Mouse (Mus musculus) intestine, embryonic 14.5 days (tissue): ENCODE results near the gene Cfap97d2. TPM values are rescaled to one million over a fixed set of nuclear protein-coding genes. Genes with fewer than 3 reads are reported as not detected.

Experiments
- ATAC-seq: fragments of 200-750 bp; cut with Nextera tagmentation; replicated peaks from 2 replicates; pipeline ENCODE4 v1.8.0; 2017; ENCODE audit warnings: low read depth, moderate number of reproducible peaks, moderate TSS enrichment, moderate library complexity; ENCODE audit not compliant: low FRiP score, low TSS enrichment
- DNase-seq: peaks from one replicate; pipeline ENCODE4 v3.0.0-alpha.2; 2018; ENCODE audit warnings: low spot score
- H3K27ac ChIP-seq: fragments of 300-500 bp; sonication (generic); 2 replicates; pipeline ENCODE4 v1.5.1; 2014; ENCODE audit warnings: low read depth, mild to moderate bottlenecking, control low read depth
- H3K27me3 ChIP-seq: fragments of 300-500 bp; sonication (generic); replicated peaks from 2 replicates; pipeline ENCODE4 v1.6.1; 2014; ENCODE audit warnings: low read length, control low read depth; ENCODE audit not compliant: control insufficient read depth, insufficient read depth
- H3K36me3 ChIP-seq: fragments of 300-500 bp; sonication (generic); 2 replicates; pipeline ENCODE4 v1.6.1; 2014; ENCODE audit warnings: low read length, control low read depth; ENCODE audit not compliant: control insufficient read depth, insufficient read depth
- H3K4me1 ChIP-seq: fragments of 300-500 bp; sonication (generic); replicated peaks from 2 replicates; pipeline ENCODE4 v1.6.1; 2014; ENCODE audit warnings: low read length, control low read depth, mixed read lengths; ENCODE audit not compliant: control insufficient read depth, insufficient read depth
- H3K4me2 ChIP-seq: fragments of 300-500 bp; sonication (generic); 2 replicates; pipeline ENCODE4 v1.6.1; 2014; ENCODE audit warnings: low read length
- H3K4me3 ChIP-seq: fragments of 300-500 bp; sonication (generic); 2 replicates; pipeline ENCODE4 v1.5.1; 2014; ENCODE audit warnings: low read depth, low read length, control low read depth, mixed read lengths
- H3K9ac ChIP-seq: fragments of 300-500 bp; sonication (generic); 2 replicates; pipeline ENCODE4 v1.6.1; 2014; ENCODE audit warnings: mild to moderate bottlenecking, low read length
- H3K9me3 ChIP-seq: fragments of 300-500 bp; sonication (generic); 2 replicates; pipeline ENCODE4 v1.6.1; 2016; ENCODE audit warnings: low read length, control low read depth; ENCODE audit not compliant: control insufficient read depth
- WGBS: fragments of 180-500 bp; shearing (Covaris S2); extraction: QIAGEN DNeasy Blood & Tissue Kit; methylation state at CpG from one replicate; pipeline ENCODE4 v1.1.7; 2014; 5-methylcytosine and 5-hydroxymethylcytosine counted together
- polyA plus RNA-seq: library from polyadenylated mRNA; unstranded; fragments of >200 nt; fragmentation: Nextera tagmentation; extraction: Ambion mirVana; gene quantifications from 2 replicates; pipeline ENCODE4 v1.2.1, GENCODE M21; 2014

The Cfap97d2 gene
- polyA plus RNA-seq, 1 experiment from 2014 or later, result not detected

DNA sequence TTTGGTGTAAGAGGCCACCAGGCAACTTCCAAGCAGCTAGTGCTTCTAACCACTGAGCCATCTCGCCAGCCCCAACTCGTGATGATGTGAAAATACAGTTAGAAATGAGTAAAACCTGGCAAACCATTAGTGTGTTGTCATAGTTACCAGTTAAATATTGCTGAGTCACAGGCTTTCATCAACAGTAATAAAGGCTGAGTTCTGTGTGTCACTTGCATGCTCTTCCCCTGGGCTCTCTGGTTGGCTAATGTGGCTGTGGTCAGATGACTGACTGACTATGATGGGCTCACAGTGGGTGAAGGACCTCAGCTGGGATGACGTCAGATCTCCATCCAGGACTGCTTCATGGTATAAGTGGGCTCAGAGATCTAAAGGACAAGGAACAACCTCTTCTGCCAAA is 74.8 kb downstream of the Cfap97d2 start:
- Histone ChIP-seq H3K4me1 (peaks cover 9% of the 10 kb centered on the region), H3K27me3 (no peaks in the 10 kb centered on the region), H3K4me3 (no peak overlapping the region), H3K9me3 (no peaks in the 10 kb centered on the region), H3K36me3 (peaks cover 70% of the 10 kb centered on the region), H3K27ac (no peak overlapping the region), H3K4me2 (no peak overlapping the region), H3K9ac (no peak overlapping the region)
- no peak for ATAC-seq
- no peak for DNase-seq
- 80% methylated on average over 3 of the region's 3 CpGs for WGBS

DNA sequence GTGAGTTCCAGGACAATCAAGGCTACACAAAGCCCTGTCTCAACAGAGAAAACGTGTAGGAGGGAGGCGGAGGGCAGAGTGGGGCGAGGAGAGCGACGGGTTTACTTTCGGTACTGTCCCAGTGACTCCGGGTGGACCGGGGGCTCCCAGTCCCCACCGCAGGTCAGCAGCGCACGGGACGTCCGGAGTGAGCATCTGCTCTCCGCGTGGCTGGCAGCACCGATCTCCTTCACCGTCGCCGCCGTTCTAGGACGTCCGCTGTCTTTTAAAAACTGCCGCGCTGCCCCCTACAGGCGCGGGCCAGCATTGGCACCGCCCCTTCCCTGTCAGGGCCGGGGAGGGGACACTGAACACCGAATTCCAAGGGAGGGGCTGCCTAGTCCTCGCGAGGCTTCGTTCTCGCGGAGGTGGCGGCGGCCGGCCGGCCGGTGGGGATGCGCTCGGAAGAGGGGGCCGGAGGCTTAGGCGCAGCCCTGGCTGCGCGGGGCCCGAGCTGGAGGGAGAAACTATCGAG is 79.6 kb downstream of the Cfap97d2 start, which contains the start of gene Upf3a:
Gene Upf3a (plus strand): TSS at position 366 of the 514 bp plus-strand sequence.
- Histone ChIP-seq H3K9me3 (no peaks in the 10 kb centered on the region), H3K4me2 (peak within 1 kb of the TSS; percentile 82), H3K27me3 (no peaks in the 10 kb centered on the region), H3K27ac (peak within 1 kb of the TSS; percentile 98), H3K4me1 (peaks cover 9% of the 10 kb centered on the region), H3K4me3 (peak within 1 kb of the TSS; percentile 72), H3K9ac (peak within 1 kb of the TSS; percentile 98), H3K36me3 (peaks cover 46% of the 10 kb centered on the region)
- under 1% methylated on average over 47 of the region's 47 CpGs for WGBS
- DNase-seq, result peak; percentile 95
- peak; percentile 94 for ATAC-seq

- peak; percentile 100 for DNase-seq
- peak overlapping the region; percentile 72 for H3K4me3 ChIP-seq
- H3K4me1 ChIP-seq, result peaks cover 9% of the 10 kb centered on the region
- peak overlapping the region; percentile 98 for H3K27ac ChIP-seq
- peak; percentile 96 for ATAC-seq
- WGBS, result under 1% methylated on average over 46 of the region's 47 CpGs
- H3K9me3 ChIP-seq, result no peaks in the 10 kb centered on the region
- H3K4me2 ChIP-seq, result peak overlapping the region; percentile 82
- H3K9ac ChIP-seq, result peak overlapping the region; percentile 98
- peaks cover 41% of the 10 kb centered on the region for H3K36me3 ChIP-seq
- H3K27me3 ChIP-seq, result no peaks in the 10 kb centered on the region
Measured at GRCm38 (mm10) chr8:13785764-13786299, 80.1 kb downstream of the Cfap97d2 start.

- no peak overlapping the region for H3K4me2 ChIP-seq
- WGBS, result 91% methylated on average over 8 of the region's 8 CpGs
- no peak overlapping the region for H3K27ac ChIP-seq
- H3K36me3 ChIP-seq, result peaks cover 47% of the 10 kb centered on the region
- no peak for DNase-seq
- no peak for ATAC-seq
- peaks cover 5% of the 10 kb centered on the region for H3K4me1 ChIP-seq
- no peaks in the 10 kb centered on the region for H3K9me3 ChIP-seq
- no peak overlapping the region for H3K9ac ChIP-seq
- no peak overlapping the region for H3K4me3 ChIP-seq
- no peaks in the 10 kb centered on the region for H3K27me3 ChIP-seq
Measured at GRCm38 (mm10) chr8:13789606-13790005, 83.9 kb downstream of the Cfap97d2 start.

Other genes with a start within 250 kb of the Cfap97d2 start
- gene Gas6, start 211.4 kb upstream of the Cfap97d2 start, polyA plus RNA-seq, result 28.0 and 28.7 TPM in 2 replicates
- gene 1700029H14Rik, start 143.4 kb upstream of the Cfap97d2 start, polyA plus RNA-seq, result not detected in 2 replicates
- gene Rasa3, start 28.3 kb upstream of the Cfap97d2 start, polyA plus RNA-seq, result 24.9 and 27.8 TPM in 2 replicates
- gene Cdc16, start 51.8 kb downstream of the Cfap97d2 start, polyA plus RNA-seq, result 175 and 187 TPM in 2 replicates
- 36.7 and 41.5 TPM in 2 replicates for gene Upf3a, start 79.7 kb downstream of the Cfap97d2 start, polyA plus RNA-seq
- gene AF366264, start 132.5 kb downstream of the Cfap97d2 start, polyA plus RNA-seq, result not detected in 2 replicates
- 38.8 and 43.5 TPM in 2 replicates for gene Champ1, start 163.8 kb downstream of the Cfap97d2 start, polyA plus RNA-seq
- gene Coprs, start 184.4 kb downstream of the Cfap97d2 start, polyA plus RNA-seq, result 75.3 and 77.2 TPM in 2 replicates